Mouse (Mus musculus) R1 (cell line): ENCODE results near the gene Aff4.

ENCODE experiments used
- DNase-seq: peaks from one replicate; pipeline ENCODE4 v3.0.0-alpha.2; 2018; ENCODE audit warnings: low read depth, low spot score

The Aff4 gene

DNA sequence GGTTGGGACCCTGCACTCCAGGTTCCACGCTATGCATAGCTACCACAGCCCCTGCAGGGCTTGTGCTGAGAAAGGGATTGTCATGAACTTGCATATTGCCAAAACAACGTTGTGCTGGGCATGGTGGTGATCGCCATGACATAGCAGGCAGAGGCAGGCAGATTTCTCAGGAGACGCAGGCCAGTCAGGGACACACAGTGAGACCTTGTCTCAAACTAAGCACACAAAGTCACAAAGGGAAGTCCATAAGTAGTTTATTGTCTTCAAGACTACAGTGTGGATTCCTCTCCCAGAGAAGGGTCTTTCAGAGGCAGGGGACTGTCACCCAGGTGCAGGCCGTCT, 78.1 kb downstream of the Aff4 start:
- no peak for DNase-seq

GRCm38 (mm10) chr11:53429182-53429581, 78.5 kb downstream of the Aff4 start:
- DNase-seq: no peak

- no peak for DNase-seq
These were observed 79.7 kb downstream of the Aff4 start for GRCm38 (mm10) chr11:53430300-53430669.

DNA sequence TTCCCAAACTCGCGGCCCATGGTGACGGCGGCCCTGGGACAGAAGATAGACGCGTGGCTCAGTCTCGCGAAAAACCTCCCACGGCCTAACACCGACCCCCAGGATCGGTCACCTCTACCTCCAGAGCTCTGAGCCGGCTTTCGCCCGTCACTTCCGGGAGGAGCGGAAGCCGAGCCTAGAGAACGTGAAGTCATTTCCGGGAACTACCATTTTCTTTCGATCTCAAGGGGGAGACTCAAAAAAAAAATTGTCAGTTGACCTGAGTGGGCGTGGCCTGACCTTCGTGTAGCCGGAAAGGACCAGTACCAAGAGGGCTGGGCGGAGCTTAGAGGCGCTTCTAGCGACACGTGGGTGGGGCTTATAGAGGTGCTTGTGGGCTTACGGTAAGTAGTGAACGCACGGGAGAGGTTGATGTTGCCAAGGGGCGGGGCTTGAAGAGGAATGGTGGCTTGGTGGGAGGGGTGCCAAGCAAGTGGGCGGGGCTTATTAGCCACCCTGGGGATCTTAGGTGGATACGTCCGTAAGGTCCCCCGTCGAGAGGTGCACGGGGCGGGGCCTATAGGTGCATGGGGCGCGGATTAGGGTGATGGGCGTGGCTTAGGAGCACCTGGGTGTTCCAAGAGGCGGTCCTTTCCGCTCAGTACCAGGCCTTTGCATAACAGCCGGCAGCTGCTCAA, 80.2 kb downstream of the Aff4 start, which contains the start of the genes Uqcrq and Gdf9:
Gene Uqcrq, minus strand, starts transcription at position 162 of the 677 bp plus-strand sequence.
Gene Gdf9, plus strand, starts transcription at position 354 of the 677 bp plus-strand sequence.
- DNase-seq: peak; percentile 100

- DNase-seq: no peak
These were observed 80.9 kb downstream of the Aff4 start for GRCm38 (mm10) chr11:53431347-53432056.

GRCm38 (mm10) chr11:53433057-53433456, 82.4 kb downstream of the Aff4 start:
- DNase-seq: no peak

GRCm38 (mm10) chr11:53435504-53435903, 84.9 kb downstream of the Aff4 start:
- DNase-seq: peak; percentile 54

GRCm38 (mm10) chr11:53436338-53436737, 85.7 kb downstream of the Aff4 start:
- DNase-seq: no peak

- DNase-seq: no peak
These were observed 91.3 kb downstream of the Aff4 start for GRCm38 (mm10) chr11:53441921-53442320.

DNA sequence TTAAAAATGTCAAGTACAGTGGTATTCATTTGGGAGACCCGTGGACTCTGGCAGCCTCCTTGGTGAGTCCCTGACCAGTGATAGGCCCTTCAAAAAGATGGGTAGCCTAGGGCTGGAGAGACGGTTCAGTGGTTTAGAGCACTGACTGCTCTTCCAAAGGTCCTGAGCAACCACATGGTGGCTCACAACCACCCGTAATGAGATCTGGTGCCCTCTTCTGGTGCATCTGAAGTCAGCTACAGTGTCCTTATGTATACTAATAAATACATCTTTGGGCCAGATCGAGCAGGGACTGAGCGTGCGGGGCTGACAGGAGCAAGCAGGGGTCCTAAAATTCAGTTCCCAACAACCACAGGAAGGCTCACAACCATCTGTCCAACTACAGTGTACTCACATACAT, 93.2 kb downstream of the Aff4 start:
- peak; percentile 54 for DNase-seq

DNA sequence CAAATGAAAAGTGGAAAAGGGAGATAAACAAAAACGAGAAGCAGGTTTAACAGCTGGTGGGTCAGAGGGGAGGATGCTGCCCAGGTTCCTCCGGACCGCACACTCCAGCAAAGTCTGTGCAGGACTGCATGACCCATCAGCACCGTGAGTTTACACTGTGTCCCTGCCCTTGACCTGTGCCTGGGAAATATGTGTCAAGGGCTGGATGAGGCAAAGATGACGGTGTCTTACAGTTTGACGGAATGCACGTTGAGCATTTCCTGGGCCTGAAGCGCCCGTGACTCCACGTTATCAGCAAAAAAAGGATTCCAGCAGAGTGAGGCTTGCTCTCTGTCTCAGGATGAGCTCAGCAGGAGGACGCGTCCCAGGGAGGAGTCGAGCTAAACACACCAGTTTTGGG, 94.9 kb downstream of the Aff4 start:
- DNase-seq: peak; percentile 36

- DNase-seq: no peak
These were observed 95.5 kb downstream of the Aff4 start for GRCm38 (mm10) chr11:53446183-53446582.

DNA sequence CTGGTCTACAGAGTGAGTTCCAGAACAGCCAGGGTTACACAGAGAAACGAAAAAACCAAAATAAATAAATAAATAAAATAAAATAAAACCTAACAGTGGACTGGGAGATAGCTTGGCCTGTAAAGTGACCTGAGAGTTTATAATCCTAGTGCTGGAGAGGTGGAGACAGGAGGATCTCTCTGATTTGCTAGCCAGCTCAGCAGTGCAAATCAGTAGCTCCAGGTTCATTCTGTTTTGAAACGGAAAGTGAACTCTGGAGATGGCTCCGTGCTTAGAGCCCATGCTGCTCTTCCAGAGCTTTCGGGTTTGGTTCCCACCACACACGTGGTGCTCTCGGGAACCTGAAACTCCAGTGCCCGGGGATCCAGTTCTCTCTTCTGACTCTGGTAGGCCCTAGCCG, 97.4 kb downstream of the Aff4 start:
- DNase-seq: no peak

GRCm38 (mm10) chr11:53448529-53448928, 97.9 kb downstream of the Aff4 start:
- no peak for DNase-seq

- no peak for DNase-seq
These were observed 99.6 kb downstream of the Aff4 start for GRCm38 (mm10) chr11:53450070-53450705.

DNA sequence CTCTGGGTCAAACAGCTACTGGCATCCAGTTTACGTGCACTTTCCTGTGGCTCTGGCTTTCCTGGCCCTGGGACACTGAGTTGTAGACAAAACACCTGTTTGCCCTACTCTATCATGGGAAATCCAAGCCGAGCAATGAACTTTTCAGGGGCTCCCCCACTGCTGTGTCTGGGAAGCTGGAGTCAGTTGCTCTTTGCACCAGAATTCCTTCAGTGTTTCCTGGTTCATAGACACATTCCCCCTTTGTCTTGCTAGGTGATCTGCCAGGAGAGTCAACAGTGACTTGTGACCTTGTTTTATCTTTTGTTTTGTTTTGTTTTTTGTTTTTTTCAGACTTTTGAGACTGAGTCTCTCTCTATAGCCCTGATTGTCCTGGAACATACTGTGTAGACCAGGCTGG, 100.7 kb downstream of the Aff4 start:
- DNase-seq: no peak

DNA sequence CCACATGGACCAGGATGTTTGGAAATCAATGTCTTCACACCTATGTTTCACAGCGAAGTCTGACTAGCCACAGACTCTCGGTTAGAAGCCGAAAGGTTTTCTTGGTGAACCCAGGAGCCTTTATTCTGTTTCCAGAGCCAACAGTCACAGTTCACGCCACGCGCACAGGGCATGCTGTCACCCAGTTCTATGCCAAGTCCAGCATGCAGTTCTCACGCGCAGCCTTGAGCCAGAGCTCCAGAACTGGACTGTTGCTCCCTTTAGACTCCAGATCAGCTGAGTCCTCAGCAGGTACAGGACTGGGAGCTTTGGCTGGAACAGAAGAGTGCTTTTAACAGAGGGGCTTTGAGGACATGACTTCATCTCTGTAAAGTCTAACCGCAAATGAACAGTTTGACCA, 101.8 kb downstream of the Aff4 start:
- DNase-seq: no peak

DNA sequence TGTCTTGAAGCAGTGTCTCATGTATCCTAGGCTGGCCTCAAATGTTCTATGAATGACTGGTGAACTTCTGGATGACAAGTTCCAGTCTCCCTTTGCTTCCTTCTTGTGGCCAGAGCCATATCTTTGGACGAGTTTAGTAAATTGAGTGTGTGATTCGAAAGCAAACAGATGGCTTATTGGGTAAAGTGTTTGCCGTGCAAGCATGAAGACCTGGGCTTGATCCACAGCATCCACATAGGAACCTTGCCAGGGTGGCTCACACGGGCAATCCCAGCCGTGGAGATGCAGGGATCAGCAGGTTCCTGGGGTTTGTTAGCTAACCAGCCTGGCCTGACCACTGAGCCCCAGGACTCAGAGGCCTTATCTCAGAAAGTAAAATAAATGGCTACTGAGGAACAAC, 102.4 kb downstream of the Aff4 start:
- DNase-seq: no peak

DNA sequence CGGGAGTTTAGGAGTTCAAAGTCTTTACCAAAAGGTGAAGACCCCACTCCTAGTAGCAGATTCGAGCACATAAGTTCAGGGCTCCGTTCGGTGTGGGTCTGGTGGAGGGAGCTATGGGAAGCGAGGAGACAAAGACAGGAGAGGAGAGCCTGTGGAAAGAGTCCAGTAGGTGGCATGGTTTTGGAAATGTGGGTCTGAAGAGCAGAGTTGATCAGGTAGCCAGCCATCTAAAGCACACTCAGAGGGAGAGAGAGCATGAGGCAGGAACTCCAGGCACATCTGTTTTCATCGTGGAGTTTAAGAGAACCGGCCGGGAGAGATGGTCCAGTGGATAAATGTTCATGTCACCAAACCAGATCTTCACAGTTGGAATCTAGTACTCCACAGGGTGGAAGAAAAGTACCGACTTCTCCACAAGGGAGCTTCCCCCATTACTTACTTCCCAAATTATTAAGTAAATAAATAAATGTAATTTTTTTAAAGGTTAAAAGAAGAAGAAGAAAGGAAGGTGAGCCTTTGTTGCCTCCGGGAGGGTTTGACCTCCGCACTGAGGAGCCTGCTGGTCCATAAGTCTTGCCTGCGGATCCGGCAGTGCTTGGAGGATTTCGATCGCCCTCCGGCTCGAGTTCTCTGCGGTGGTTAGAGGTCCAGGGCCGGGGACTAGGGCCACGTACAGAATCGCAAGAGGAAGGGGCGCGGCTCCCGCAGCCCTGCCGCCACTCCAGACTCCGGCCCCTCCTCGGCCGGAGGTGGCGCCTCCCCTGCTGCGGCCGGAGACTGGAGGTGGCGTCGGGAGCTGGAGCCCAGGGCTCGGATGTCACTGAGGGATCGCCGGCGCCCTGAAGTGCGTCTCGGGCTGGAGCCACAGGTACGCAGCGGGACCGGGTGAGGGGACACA, 106.1 kb downstream of the Aff4 start, which contains the start of the genes Gm10447 and Shroom1:
Gene Gm10447, minus strand, starts transcription at position 637 of the 898 bp plus-strand sequence.
Gene Shroom1, plus strand, starts transcription at position 732 of the 898 bp plus-strand sequence.
- peak; percentile 66 for DNase-seq

DNA sequence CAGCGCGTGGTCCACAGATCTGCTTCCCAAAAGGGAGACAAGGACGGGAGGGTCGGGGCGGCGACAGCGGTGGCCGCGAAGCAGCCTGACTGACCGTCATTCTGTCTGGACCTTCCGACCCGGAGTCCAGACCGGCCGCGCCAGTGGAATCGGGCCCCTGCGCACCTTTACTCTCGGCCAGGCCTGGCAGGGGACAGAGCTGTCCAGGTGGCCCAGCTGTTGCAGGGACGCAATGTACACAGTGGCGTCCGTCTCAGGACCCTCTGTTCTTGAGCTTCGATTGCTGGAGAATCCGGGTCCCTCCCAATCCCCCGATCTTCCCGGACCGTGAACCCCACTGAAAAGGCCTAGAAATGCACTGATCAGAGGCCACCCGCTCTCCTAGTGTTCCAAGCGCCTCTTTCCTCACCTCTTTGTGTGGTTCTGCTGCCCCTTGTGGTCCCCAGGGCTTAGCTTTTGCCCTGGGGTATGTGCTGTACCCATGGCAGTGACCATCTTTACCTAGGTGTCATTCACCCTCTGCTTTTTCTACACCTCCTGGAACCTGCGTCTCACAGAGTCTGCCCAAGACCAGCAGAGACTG, 106.8 kb downstream of the Aff4 start:
- DNase-seq: peak; percentile 24

- DNase-seq: peak; percentile 78
These were observed 108.4 kb downstream of the Aff4 start for GRCm38 (mm10) chr11:53458996-53459395.
